Mouse (Mus musculus): Measurements from ENCODE around the gene Runx1. TPM values are rescaled to one million over a fixed set of nuclear protein-coding genes. Genes with fewer than 3 reads are reported as not detected.

Gene Runx1
- polyA plus RNA-seq, 1 experiment = 0.48 TPM

DNA sequence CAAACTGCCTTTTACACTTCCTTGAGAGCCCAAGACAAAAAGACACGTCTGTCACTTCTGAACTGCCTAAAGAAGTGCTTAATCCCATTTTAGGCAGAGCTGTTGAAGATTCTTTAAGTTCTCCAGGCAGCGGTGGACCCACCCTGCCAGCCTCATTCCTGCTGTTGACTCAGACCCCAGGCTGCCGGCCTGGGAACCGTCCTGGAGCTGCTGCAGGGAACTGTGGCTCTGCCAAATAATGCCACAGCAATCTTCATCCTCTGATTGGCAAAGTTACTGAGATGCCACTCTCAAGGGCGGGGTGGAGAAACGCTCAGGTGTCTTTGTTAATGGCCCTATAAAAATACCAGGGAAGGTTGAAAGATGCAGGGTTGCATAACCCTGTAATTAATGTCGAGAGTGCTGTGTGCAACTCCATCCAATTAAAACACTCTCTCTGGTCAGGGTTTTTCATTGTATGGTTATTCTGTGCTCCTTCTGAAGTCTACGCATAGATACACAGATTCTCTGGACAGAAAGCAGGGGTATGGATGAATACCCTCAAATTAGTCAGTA, 2.4 kb upstream of the Runx1 start:
- TF ChIP-seq POLR2A (IDR thresholded peaks at IDR 0.05; ENCODE audit: extremely low read depth, insufficient read depth, low read length) (no peak), CTCF (IDR thresholded peaks at IDR 0.05; ENCODE audit: extremely low read depth, insufficient read depth, low read length) (no peak)
- Histone ChIP-seq H3K27ac (ENCODE audit: insufficient read depth, low read length) (no peak overlapping the region), H3K4me1 (ENCODE audit: control insufficient read depth, insufficient read depth, low read length) (no peaks in the 10 kb centered on the region), H3K4me3 (ENCODE audit: insufficient read depth, low read length) (no peak overlapping the region)

GRCm38 (mm10) chr16:92827663-92828307, 1.8 kb upstream of the Runx1 start:
- no peak for TF ChIP-seq POLR2A (IDR thresholded peaks at IDR 0.05; ENCODE audit: extremely low read depth, insufficient read depth, low read length)
- TF ChIP-seq CTCF (IDR thresholded peaks at IDR 0.05; ENCODE audit: extremely low read depth, insufficient read depth, low read length) = no peak
- Histone ChIP-seq H3K27ac (ENCODE audit: insufficient read depth, low read length) (no peak overlapping the region), H3K4me3 (ENCODE audit: insufficient read depth, low read length) (no peak overlapping the region), H3K4me1 (ENCODE audit: control insufficient read depth, insufficient read depth, low read length) (no peaks in the 10 kb centered on the region)

DNA sequence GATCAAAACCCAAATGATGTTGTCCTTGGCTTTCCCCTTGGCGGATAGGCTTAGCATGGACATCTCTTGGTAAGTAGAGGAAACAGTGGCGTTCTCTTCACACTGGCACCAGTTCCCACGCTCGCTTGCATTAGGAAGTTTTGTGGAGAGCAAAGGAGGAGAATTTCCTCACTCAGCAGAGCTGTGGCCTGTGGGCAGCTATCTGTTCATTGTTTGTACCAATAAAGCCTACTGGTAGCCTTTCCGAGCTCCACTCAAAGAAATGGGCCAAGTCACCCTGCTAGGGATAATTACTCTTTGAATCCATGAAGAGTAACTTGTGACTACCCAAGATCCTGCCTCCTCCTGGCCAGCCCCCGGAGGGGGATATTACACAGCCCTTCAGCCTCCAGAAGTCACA, 734 bp upstream of the Runx1 start:
- Histone ChIP-seq H3K4me1 (ENCODE audit: control insufficient read depth, insufficient read depth, low read length) (no peaks in the 10 kb centered on the region), H3K4me3 (ENCODE audit: insufficient read depth, low read length) (no peak overlapping the region), H3K27ac (ENCODE audit: insufficient read depth, low read length) (no peak overlapping the region)
- TF ChIP-seq CTCF (IDR thresholded peaks at IDR 0.05; ENCODE audit: extremely low read depth, insufficient read depth, low read length) = no peak
- TF ChIP-seq POLR2A (IDR thresholded peaks at IDR 0.05; ENCODE audit: extremely low read depth, insufficient read depth, low read length) = no peak

- H3K4me3 ChIP-seq (ENCODE audit: insufficient read depth, low read length) = no peak overlapping the region
- no peak for TF ChIP-seq CTCF (IDR thresholded peaks at IDR 0.05; ENCODE audit: extremely low read depth, insufficient read depth, low read length)
- TF ChIP-seq POLR2A (IDR thresholded peaks at IDR 0.05; ENCODE audit: extremely low read depth, insufficient read depth, low read length) = no peak
- H3K27ac ChIP-seq (ENCODE audit: insufficient read depth, low read length) = no peak overlapping the region
- no peaks in the 10 kb centered on the region for H3K4me1 ChIP-seq (ENCODE audit: control insufficient read depth, insufficient read depth, low read length)
These were observed 625 bp downstream of the Runx1 start for GRCm38 (mm10) chr16:92825204-92825843.

DNA sequence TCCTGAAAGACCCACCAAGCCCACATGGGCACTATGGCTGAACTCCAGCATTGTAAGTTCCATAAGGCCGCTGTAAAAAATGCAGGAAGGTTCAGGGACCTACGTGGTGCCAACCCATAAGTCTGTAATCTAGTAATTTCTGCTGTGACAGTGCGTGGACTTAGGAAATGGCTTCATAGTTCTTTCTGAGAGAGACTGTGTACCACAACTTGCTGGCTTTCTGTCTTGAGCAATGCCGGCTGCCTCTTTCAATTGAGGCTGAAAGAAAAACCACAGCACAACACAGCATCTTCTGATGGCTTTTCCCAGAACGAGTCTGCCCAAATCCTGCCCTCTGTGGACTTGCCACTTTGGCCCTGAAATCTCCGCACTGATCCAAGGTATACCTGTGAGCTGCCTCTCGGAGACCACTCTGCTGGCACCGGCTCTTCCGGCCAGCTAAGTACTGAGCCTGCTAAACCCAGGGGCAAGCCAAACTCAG, 1.2 kb downstream of the Runx1 start:
- Histone ChIP-seq H3K27ac (ENCODE audit: insufficient read depth, low read length) (no peak overlapping the region), H3K4me1 (ENCODE audit: control insufficient read depth, insufficient read depth, low read length) (no peaks in the 10 kb centered on the region), H3K4me3 (ENCODE audit: insufficient read depth, low read length) (no peak overlapping the region)
- TF ChIP-seq POLR2A (IDR thresholded peaks at IDR 0.05; ENCODE audit: extremely low read depth, insufficient read depth, low read length) (no peak), CTCF (IDR thresholded peaks at IDR 0.05; ENCODE audit: extremely low read depth, insufficient read depth, low read length) (no peak)

GRCm38 (mm10) chr16:92824003-92824722, 1.8 kb downstream of the Runx1 start:
- Histone ChIP-seq H3K4me3 (ENCODE audit: insufficient read depth, low read length) (no peak overlapping the region), H3K4me1 (ENCODE audit: control insufficient read depth, insufficient read depth, low read length) (no peaks in the 10 kb centered on the region), H3K27ac (ENCODE audit: insufficient read depth, low read length) (no peak overlapping the region)
- TF ChIP-seq POLR2A (IDR thresholded peaks at IDR 0.05; ENCODE audit: extremely low read depth, insufficient read depth, low read length) (no peak), CTCF (IDR thresholded peaks at IDR 0.05; ENCODE audit: extremely low read depth, insufficient read depth, low read length) (no peak)

GRCm38 (mm10) chr16:92823381-92823862, 2.5 kb downstream of the Runx1 start:
- no peak for TF ChIP-seq POLR2A (IDR thresholded peaks at IDR 0.05; ENCODE audit: extremely low read depth, insufficient read depth, low read length)
- no peak for TF ChIP-seq CTCF (IDR thresholded peaks at IDR 0.05; ENCODE audit: extremely low read depth, insufficient read depth, low read length)

GRCm38 (mm10) chr16:92822676-92823075, 3.3 kb downstream of the Runx1 start:
- Histone ChIP-seq H3K4me1 (ENCODE audit: control insufficient read depth, insufficient read depth, low read length) (no peaks in the 10 kb centered on the region), H3K4me3 (ENCODE audit: insufficient read depth, low read length) (no peak overlapping the region), H3K27ac (ENCODE audit: insufficient read depth, low read length) (no peak overlapping the region)
- no peak for TF ChIP-seq POLR2A (IDR thresholded peaks at IDR 0.05; ENCODE audit: extremely low read depth, insufficient read depth, low read length)
- no peak for TF ChIP-seq CTCF (IDR thresholded peaks at IDR 0.05; ENCODE audit: extremely low read depth, insufficient read depth, low read length)

More at GRCm38 (mm10) chr16:92823381-92823862, 2.5 kb downstream of the Runx1 start:
- Histone ChIP-seq H3K4me1 (ENCODE audit: control insufficient read depth, insufficient read depth, low read length) (no peaks in the 10 kb centered on the region), H3K4me3 (ENCODE audit: insufficient read depth, low read length) (no peak overlapping the region), H3K27ac (ENCODE audit: insufficient read depth, low read length) (no peak overlapping the region)

DNA sequence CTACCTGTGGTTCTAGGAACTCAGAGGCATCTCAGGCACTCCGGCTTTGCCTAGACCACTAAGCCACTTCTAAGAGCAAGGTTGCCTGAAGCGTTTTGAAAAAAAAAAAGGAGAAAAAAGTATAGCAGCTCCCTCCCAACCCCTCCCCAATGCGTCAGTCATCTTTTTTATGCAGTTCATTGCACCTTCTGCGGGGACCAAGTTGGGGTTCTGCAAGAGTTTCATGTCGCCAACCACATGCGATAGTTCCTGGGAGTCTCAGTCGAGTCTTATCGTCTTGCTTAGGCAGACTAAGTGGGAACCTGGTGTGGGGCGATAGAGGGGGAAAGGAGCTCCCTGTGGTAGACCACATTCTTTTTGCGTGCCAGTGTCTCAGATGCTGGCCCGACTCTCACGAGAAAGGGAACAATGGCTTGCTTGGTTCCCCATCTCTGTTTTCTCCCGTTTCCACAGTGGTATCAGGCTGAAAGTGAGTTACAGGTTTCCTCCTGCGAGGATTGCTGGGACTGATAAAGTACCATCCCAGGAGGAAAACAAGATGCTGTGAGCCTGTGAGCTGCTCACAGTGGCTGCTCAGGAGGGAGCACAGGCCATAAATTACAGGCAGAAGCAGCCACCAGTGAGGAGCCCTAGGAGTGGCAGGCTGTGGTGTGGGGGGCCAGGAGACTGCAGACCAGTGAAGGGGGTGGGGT, 3.9 kb downstream of the Runx1 start:
- H3K4me3 ChIP-seq (ENCODE audit: insufficient read depth, low read length) = no peak overlapping the region
- H3K4me1 ChIP-seq (ENCODE audit: control insufficient read depth, insufficient read depth, low read length) = no peaks in the 10 kb centered on the region
- no peak for TF ChIP-seq POLR2A (IDR thresholded peaks at IDR 0.05; ENCODE audit: extremely low read depth, insufficient read depth, low read length)
- no peak for TF ChIP-seq CTCF (IDR thresholded peaks at IDR 0.05; ENCODE audit: extremely low read depth, insufficient read depth, low read length)
- H3K27ac ChIP-seq (ENCODE audit: insufficient read depth, low read length) = no peak overlapping the region

Data from cortical plate, adult 2 months (tissue).